Mouse (Mus musculus) retina, adult 2 months (tissue): ENCODE measurements around the gene Pnn.

ENCODE experiments used
- DNase-seq: peaks from one replicate; pipeline ENCODE4 v3.0.0-alpha.2; 2012; ENCODE audit warnings: low read depth, low spot score

Pnn gene

GRCm38 (mm10) chr12:59074052-59074451, 7.4 kb downstream of the Pnn start:
- DNase-seq: no peak

- no peak for DNase-seq
Observed at GRCm38 (mm10) chr12:59076996-59077395, 10.3 kb downstream of the Pnn start.

- DNase-seq: no peak
Observed at GRCm38 (mm10) chr12:59077883-59078282, 11.2 kb downstream of the Pnn start.

DNA sequence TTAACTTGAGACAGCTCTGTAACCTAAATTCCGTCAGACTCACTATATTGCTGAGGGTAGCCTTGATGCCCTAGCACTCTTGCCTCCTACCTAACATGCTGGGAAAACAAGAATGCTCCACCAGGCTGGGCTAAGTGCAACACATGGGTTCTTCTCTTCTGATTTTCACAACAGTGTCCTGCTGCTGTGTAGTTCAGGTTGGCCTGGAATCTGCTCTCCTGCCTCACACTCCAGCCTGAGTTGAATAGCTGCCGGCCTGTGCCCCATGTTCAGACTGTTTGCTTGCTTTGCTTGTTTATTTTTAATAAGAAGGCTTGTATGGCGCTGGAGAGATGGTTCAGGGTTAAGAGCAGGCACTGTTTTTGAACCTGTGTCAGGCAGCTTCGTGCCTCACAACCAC, 13.8 kb downstream of the Pnn start:
- DNase-seq: no peak

GRCm38 (mm10) chr12:59084446-59084845, 17.8 kb downstream of the Pnn start:
- no peak for DNase-seq

DNA sequence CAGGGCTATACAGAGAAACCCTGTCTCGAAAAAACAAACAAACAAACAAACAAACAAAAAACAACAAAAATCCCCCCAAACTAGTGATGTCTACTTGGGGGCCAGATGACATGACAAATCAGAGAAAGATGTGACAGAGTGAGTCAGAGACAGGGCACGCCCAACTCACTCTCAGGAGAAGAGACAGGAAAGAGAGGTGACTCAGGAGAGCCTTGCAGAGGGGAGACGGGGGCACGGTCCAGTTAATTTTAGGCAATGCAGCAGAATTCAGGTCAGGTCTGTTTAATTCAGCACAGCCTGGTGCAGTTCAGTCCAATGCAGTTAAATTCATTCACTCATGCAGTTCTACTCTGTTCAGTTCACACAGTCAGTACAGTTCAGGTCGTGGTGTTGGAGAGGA, 19.5 kb downstream of the Pnn start:
- DNase-seq: no peak

GRCm38 (mm10) chr12:59093543-59093942, 26.9 kb downstream of the Pnn start:
- DNase-seq: no peak

- DNase-seq: no peak
Observed at GRCm38 (mm10) chr12:59095104-59096025, 28.7 kb downstream of the Pnn start, which contains the start of gene Mia2. TSS of gene Mia2 (plus strand) at chr12:59095799.

GRCm38 (mm10) chr12:59104771-59105170, 38.1 kb downstream of the Pnn start:
- no peak for DNase-seq

GRCm38 (mm10) chr12:59105914-59106313, 39.2 kb downstream of the Pnn start:
- DNase-seq: no peak

DNA sequence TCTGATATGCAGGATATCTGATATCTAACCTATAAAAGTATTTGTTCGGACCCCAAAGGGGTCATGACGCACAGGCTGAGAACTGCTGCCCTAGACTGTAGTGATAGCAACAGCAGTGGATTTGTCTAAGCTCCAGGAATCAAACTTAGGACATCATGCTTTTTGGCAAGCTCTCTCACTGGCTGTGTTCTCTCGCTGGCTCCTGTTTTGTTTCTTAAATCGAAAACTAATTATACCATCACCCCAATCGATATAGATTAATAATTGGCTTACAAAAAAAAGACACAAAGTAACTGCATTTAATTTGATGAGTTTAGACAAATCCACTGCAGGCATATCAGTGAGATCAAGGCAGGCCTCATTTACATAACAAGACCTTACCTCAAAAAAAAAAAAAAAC, 39.8 kb downstream of the Pnn start:
- no peak for DNase-seq

GRCm38 (mm10) chr12:59107926-59108325, 41.2 kb downstream of the Pnn start:
- DNase-seq: no peak

DNA sequence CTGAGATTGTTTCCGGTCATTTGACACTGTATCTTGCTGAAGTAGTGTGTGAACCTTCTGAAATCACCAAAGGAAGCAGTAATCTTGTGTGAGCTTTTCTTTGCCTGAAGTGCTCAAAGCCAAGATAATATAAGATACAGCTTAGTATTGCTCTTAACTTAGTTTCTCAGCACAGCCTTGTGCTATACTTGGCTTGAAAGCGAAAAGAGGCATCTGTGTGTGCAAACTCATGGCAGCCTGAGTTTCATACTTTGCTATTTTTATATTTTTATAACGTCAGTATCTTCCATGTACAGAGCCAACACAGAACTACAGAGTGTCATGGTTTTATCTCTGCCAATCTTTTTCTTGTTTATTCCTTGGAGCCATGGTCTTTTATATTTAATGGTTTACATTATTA, 50.5 kb downstream of the Pnn start:
- DNase-seq: no peak
